Mouse (Mus musculus): ENCODE results near the gene Aak1. TPM values are rescaled to one million over a fixed set of nuclear protein-coding genes. Genes with fewer than 3 reads are reported as not detected.

The Aak1 gene
- polyA plus RNA-seq, 1 experiment from 2014 or later: 18.3 TPM

GRCm38 (mm10) chr6:86823051-86823431 lies 26.3 kb upstream of the Aak1 start:
- Histone ChIP-seq H3K4me3 (ENCODE audit: low read depth, low read length) (no peak overlapping the region; the same call in 1 of the 2 replicates), H3K4me1 (ENCODE audit: insufficient read depth) (0 out of 2 replicates have a peak, but pooled peaks cover 5% of the 10 kb centered on the region), H3K27ac (ENCODE audit: low read depth) (no peak overlapping the region), H3K36me3 (ENCODE audit: insufficient read depth) (no peaks in the 10 kb centered on the region), H3K27me3 (ENCODE audit: insufficient read depth, low read length) (no peaks in the 10 kb centered on the region; the same call in 1 of the 2 replicates), H3K9ac (no peak overlapping the region), H3K4me2 (peak overlapping the region; percentile 55; the same call in 1 of the 2 replicates), H3K9me3 (ENCODE audit: low read depth, low read length) (no peaks in the 10 kb centered on the region)
- no peak for DNase-seq
- no peak for ATAC-seq (ENCODE audit: insufficient read depth)
- TF ChIP-seq CTCF (IDR thresholded peaks at IDR 0.05; ENCODE audit: low read depth): no peak
- WGBS: 25% methylated on average over 9 of the region's 9 CpGs

GRCm38 (mm10) chr6:86823824-86824223 lies 25.5 kb upstream of the Aak1 start:
- no peaks in the 10 kb centered on the region; the same call in 1 of the 2 replicates for H3K27me3 ChIP-seq (ENCODE audit: insufficient read depth, low read length)
- H3K9ac ChIP-seq: no peak overlapping the region
- TF ChIP-seq CTCF (IDR thresholded peaks at IDR 0.05; ENCODE audit: low read depth): no peak
- WGBS: 33% methylated on average over 10 of the region's 10 CpGs
- H3K4me1 ChIP-seq (ENCODE audit: insufficient read depth): 0 out of 2 replicates have a peak, but pooled peaks cover 5% of the 10 kb centered on the region
- no peaks in the 10 kb centered on the region for H3K36me3 ChIP-seq (ENCODE audit: insufficient read depth)
- no peaks in the 10 kb centered on the region for H3K9me3 ChIP-seq (ENCODE audit: low read depth, low read length)
- ATAC-seq (ENCODE audit: insufficient read depth) (no peak), DNase-seq (peak; percentile 16)
- no peak overlapping the region for H3K4me3 ChIP-seq (ENCODE audit: low read depth, low read length)
- H3K4me2 ChIP-seq: no peak overlapping the region
- no peak overlapping the region for H3K27ac ChIP-seq (ENCODE audit: low read depth)

GRCm38 (mm10) chr6:86824401-86824800 lies 24.9 kb upstream of the Aak1 start:
- H3K9ac ChIP-seq: no peak overlapping the region
- no peak for TF ChIP-seq CTCF (IDR thresholded peaks at IDR 0.05; ENCODE audit: low read depth)
- no peak overlapping the region for H3K4me3 ChIP-seq (ENCODE audit: low read depth, low read length)
- H3K36me3 ChIP-seq (ENCODE audit: insufficient read depth): no peaks in the 10 kb centered on the region
- no peak for DNase-seq
- no peaks in the 10 kb centered on the region for H3K9me3 ChIP-seq (ENCODE audit: low read depth, low read length)
- 89% methylated on average over 7 of the region's 7 CpGs for WGBS
- H3K27me3 ChIP-seq (ENCODE audit: insufficient read depth, low read length): no peaks in the 10 kb centered on the region; the same call in 1 of the 2 replicates
- H3K27ac ChIP-seq (ENCODE audit: low read depth): no peak overlapping the region
- no peak overlapping the region for H3K4me2 ChIP-seq
- H3K4me1 ChIP-seq (ENCODE audit: insufficient read depth): 0 out of 2 replicates have a peak, but pooled peaks cover 5% of the 10 kb centered on the region
- ATAC-seq (ENCODE audit: insufficient read depth): no peak

GRCm38 (mm10) chr6:86827432-86827831 lies 21.9 kb upstream of the Aak1 start:
- Histone ChIP-seq H3K4me1 (ENCODE audit: insufficient read depth) (0 out of 2 replicates have a peak, but pooled peaks cover 2% of the 10 kb centered on the region), H3K27ac (ENCODE audit: low read depth) (no peak overlapping the region), H3K4me2 (no peak overlapping the region), H3K27me3 (ENCODE audit: insufficient read depth, low read length) (no peaks in the 10 kb centered on the region; the same call in 1 of the 2 replicates), H3K36me3 (ENCODE audit: insufficient read depth) (no peaks in the 10 kb centered on the region), H3K9ac (no peak overlapping the region), H3K4me3 (ENCODE audit: low read depth, low read length) (no peak overlapping the region), H3K9me3 (ENCODE audit: low read depth, low read length) (no peaks in the 10 kb centered on the region)
- peak; percentile 25 for TF ChIP-seq CTCF (IDR thresholded peaks at IDR 0.05; ENCODE audit: low read depth)
- 86% methylated on average over 2 of the region's 2 CpGs for WGBS
- no peak for ATAC-seq (ENCODE audit: insufficient read depth)
- DNase-seq: no peak

- H3K9ac ChIP-seq: no peak overlapping the region
- DNase-seq: no peak
- no peak for ATAC-seq (ENCODE audit: insufficient read depth)
- 79% methylated on average over 6 of the region's 6 CpGs for WGBS
- H3K36me3 ChIP-seq (ENCODE audit: insufficient read depth): no peaks in the 10 kb centered on the region
- H3K4me2 ChIP-seq: no peak overlapping the region
- H3K4me1 ChIP-seq (ENCODE audit: insufficient read depth): 0 out of 2 replicates have a peak, but pooled peaks cover 4% of the 10 kb centered on the region
- no peaks in the 10 kb centered on the region for H3K27me3 ChIP-seq (ENCODE audit: insufficient read depth, low read length)
- TF ChIP-seq CTCF (IDR thresholded peaks at IDR 0.05; ENCODE audit: low read depth): no peak
- H3K27ac ChIP-seq (ENCODE audit: low read depth): no peak overlapping the region
- no peak overlapping the region for H3K4me3 ChIP-seq (ENCODE audit: low read depth, low read length)
- H3K9me3 ChIP-seq (ENCODE audit: low read depth, low read length): no peaks in the 10 kb centered on the region
Observed at GRCm38 (mm10) chr6:86829768-86830167, 19.5 kb upstream of the Aak1 start.

- Histone ChIP-seq H3K36me3 (ENCODE audit: insufficient read depth) (no peaks in the 10 kb centered on the region), H3K27ac (ENCODE audit: low read depth) (peak overlapping the region; percentile 71), H3K27me3 (ENCODE audit: insufficient read depth, low read length) (no peaks in the 10 kb centered on the region), H3K9ac (no peak overlapping the region), H3K4me3 (ENCODE audit: low read depth, low read length) (no peak overlapping the region), H3K4me2 (no peak overlapping the region), H3K4me1 (ENCODE audit: insufficient read depth) (0 out of 2 replicates have a peak, but pooled peaks cover 4% of the 10 kb centered on the region), H3K9me3 (ENCODE audit: low read depth, low read length) (no peaks in the 10 kb centered on the region)
- no peak; the same call in 1 of the 2 replicates for ATAC-seq (ENCODE audit: insufficient read depth)
- 52% methylated on average over 10 of the region's 10 CpGs for WGBS
- no peak for TF ChIP-seq CTCF (IDR thresholded peaks at IDR 0.05; ENCODE audit: low read depth)
- DNase-seq: peak; percentile 72
Observed at GRCm38 (mm10) chr6:86830738-86831500, 18.4 kb upstream of the Aak1 start.

GRCm38 (mm10) chr6:86832802-86833502 lies 16.4 kb upstream of the Aak1 start:
- H3K4me2 ChIP-seq: no peak overlapping the region
- no peak for TF ChIP-seq CTCF (IDR thresholded peaks at IDR 0.05; ENCODE audit: low read depth)
- no peaks in the 10 kb centered on the region for H3K9me3 ChIP-seq (ENCODE audit: low read depth, low read length)
- no peak overlapping the region for H3K27ac ChIP-seq (ENCODE audit: low read depth)
- DNase-seq (peak; percentile 67), ATAC-seq (ENCODE audit: insufficient read depth) (no peak)
- no peaks in the 10 kb centered on the region for H3K36me3 ChIP-seq (ENCODE audit: insufficient read depth)
- no peak overlapping the region for H3K9ac ChIP-seq
- H3K4me3 ChIP-seq (ENCODE audit: low read depth, low read length): no peak overlapping the region
- 62% methylated on average over 13 of the region's 13 CpGs for WGBS
- H3K27me3 ChIP-seq (ENCODE audit: insufficient read depth, low read length): no peaks in the 10 kb centered on the region
- H3K4me1 ChIP-seq (ENCODE audit: insufficient read depth): 0 out of 2 replicates have a peak, but pooled peaks cover 4% of the 10 kb centered on the region

Data from lung, embryonic 14.5 days (tissue).